8 mouse cellular contexts compared by ENCODE assay signal in genomic region chr9:40807289-40807920, GRCm38 (mm10). TPM values are rescaled to one million over a fixed set of nuclear protein-coding genes. Genes with fewer than 3 reads are reported as not detected.
DNase-seq lines count a peak whose midpoint lies in the region; ATAC-seq lines count a peak whose summit lies in the region.

No protein-coding gene starts in this region.

- 0 out of 2 replicates have a peak overlapping the region, but pooled peaks have one; percentile 9 for H3K27ac ChIP-seq in midbrain, embryonic 14.5 days (replicated peaks; ENCODE audit: low read depth, low read length)

- peak; percentile 35 for ATAC-seq in granulocyte monocyte progenitor cell, adult 5-6 weeks (replicated peaks; ENCODE audit: poor library complexity, severe bottlenecking)
- no peak for ATAC-seq in midbrain, embryonic 14.5 days (ENCODE audit: low FRiP score, low TSS enrichment)

- H3K9me3 ChIP-seq in midbrain, embryonic 14.5 days (ENCODE audit: control insufficient read depth, low read length), result no peaks in the 10 kb centered on the region

- peaks cover 45% of the 10 kb centered on the region for H3K36me3 ChIP-seq in midbrain, embryonic 14.5 days (ENCODE audit: control insufficient read depth, insufficient read depth, low read length)

- DNase-seq in cerebellum, postnatal 10 days, result peak; percentile 35 to 40
- no peak for DNase-seq in cerebellum, adult 11-12 months
- DNase-seq in Muller cell, postnatal 12 days (ENCODE audit: inconsistent ontology term), result peak; percentile 79
- DNase-seq in kidney, postnatal 10 days, result peak; percentile 68
- peak; percentile 40 for DNase-seq in midbrain, embryonic 14.5 days
- DNase-seq in urinary bladder, postnatal 25 days (ENCODE audit: low spot score), result no peak
- DNase-seq in thymus, postnatal 14 days, result no peak

- no peak overlapping the region for H3K4me2 ChIP-seq in midbrain, embryonic 14.5 days (ENCODE audit: low read length)

- H3K27me3 ChIP-seq in midbrain, embryonic 14.5 days (ENCODE audit: control insufficient read depth, insufficient read depth, low read length), result no peaks in the 10 kb centered on the region

- H3K4me1 ChIP-seq in midbrain, embryonic 14.5 days (ENCODE audit: control insufficient read depth, insufficient read depth, low read length), result peaks cover 29% of the 10 kb centered on the region

- H3K4me3 ChIP-seq in midbrain, embryonic 14.5 days (replicated peaks; ENCODE audit: low read depth, low read length), result no peak overlapping the region

- H3K9ac ChIP-seq in midbrain, embryonic 14.5 days (replicated peaks; ENCODE audit: low read length), result no peak overlapping the region

- 28% methylated on average over 11 of the region's 11 CpGs for WGBS in midbrain, embryonic 14.5 days

RNA-seq across cellular contexts. Expression of gene Hspa8, which starts 6.6 kb away (rescaled TPM):
- total RNA-seq in granulocyte monocyte progenitor cell, adult 5-6 weeks (2014; fragmentation: Nextera tagmentation), result 2,268 and 2,405 TPM in 2 replicates
- 4,273 and 4,449 TPM in 2 replicates for total RNA-seq in granulocyte monocyte progenitor cell, adult 5-6 weeks (2017)
- polyA plus RNA-seq in midbrain, embryonic 14.5 days (2014; fragmentation: Nextera tagmentation; extraction: Ambion mirVana), result 2,437 and 3,041 TPM in 2 replicates

Comparison
In these comparisons a context has a peak if more than half of its experiments do, and no peak if none do; other contexts are left out.
1. DNase-seq: peak in cerebellum, postnatal 10 days (2 of 2), Muller cell, postnatal 12 days (single experiment), kidney, postnatal 10 days (single experiment) and midbrain, embryonic 14.5 days (single experiment); none in cerebellum, adult 11-12 months (single experiment), urinary bladder, postnatal 25 days (single experiment) and thymus, postnatal 14 days (single experiment).